Mouse (Mus musculus) liver, adult 2 months (tissue): Measurements from ENCODE around the gene Nt5c2.

Experiments
- CTCF ChIP-seq: fragments of 200-500 bp; IDR thresholded peaks from 2 replicates; pipeline ENCODE4 v1.5.1; 2011; ENCODE audit warnings: low read depth, low read length, control low read depth
- POLR2A ChIP-seq: fragments of 200-500 bp; IDR thresholded peaks from 2 replicates; pipeline ENCODE4 v1.6.1; 2011; ENCODE audit warnings: low read length, control low read depth; ENCODE audit not compliant: insufficient read depth; ENCODE audit errors: extremely low read depth

- TF ChIP-seq CTCF (no peak), POLR2A (no peak)
Measured at GRCm38 (mm10) chr19:47053471-47053870, 38.5 kb upstream of the Nt5c2 start.
